Mouse (Mus musculus) gastrocnemius, postnatal 4 days (tissue): ENCODE results near the gene Cacna1a. TPM values are rescaled to one million over a fixed set of nuclear protein-coding genes. Genes with fewer than 3 reads are reported as not detected.

Source experiments
- DNase-seq, 2 experiments: peaks; one replicate each; pipeline ENCODE4 v3.0.0; 2021 to 2022; ENCODE audit warnings: low spot score in 2 of 2, mixed read lengths in 2 of 2
- total RNA-seq, 2 experiments: library from RNA; stranded (reverse); gene quantifications; 2 replicates each; pipeline ENCODE4 v1.2.3; 2021

Gene Cacna1a
- total RNA-seq, 2 experiments from 2014 or later: 8.0 to 9.5 TPM

- DNase-seq: peak; percentile 23 to 26
These were observed 25.9 kb downstream of the Cacna1a start for GRCm38 (mm10) chr8:84413886-84414851.

GRCm38 (mm10) chr8:84414918-84415317, 26.7 kb downstream of the Cacna1a start:
- DNase-seq: no peak

- DNase-seq: no peak
These were observed 27.2 kb downstream of the Cacna1a start for GRCm38 (mm10) chr8:84415378-84415898.

GRCm38 (mm10) chr8:84416041-84416440, 27.8 kb downstream of the Cacna1a start:
- DNase-seq: no peak

GRCm38 (mm10) chr8:84416915-84417314, 28.7 kb downstream of the Cacna1a start:
- no peak for DNase-seq

GRCm38 (mm10) chr8:84417840-84418239, 29.6 kb downstream of the Cacna1a start:
- no peak for DNase-seq

GRCm38 (mm10) chr8:84424426-84424825, 36.2 kb downstream of the Cacna1a start:
- DNase-seq: no peak

- DNase-seq: no peak
These were observed 37.8 kb downstream of the Cacna1a start for GRCm38 (mm10) chr8:84426087-84426486.

GRCm38 (mm10) chr8:84426582-84426981, 38.3 kb downstream of the Cacna1a start:
- no peak for DNase-seq

GRCm38 (mm10) chr8:84428034-84428433, 39.8 kb downstream of the Cacna1a start:
- DNase-seq: no peak

GRCm38 (mm10) chr8:84429014-84429413, 40.8 kb downstream of the Cacna1a start:
- DNase-seq: no peak

- no peak for DNase-seq
These were observed 41.3 kb downstream of the Cacna1a start for GRCm38 (mm10) chr8:84429492-84429891.

- DNase-seq: no peak
These were observed 47.1 kb downstream of the Cacna1a start for GRCm38 (mm10) chr8:84435370-84435769.

GRCm38 (mm10) chr8:84439813-84440212, 51.6 kb downstream of the Cacna1a start:
- DNase-seq: no peak

GRCm38 (mm10) chr8:84442043-84442442, 53.8 kb downstream of the Cacna1a start:
- no peak for DNase-seq

GRCm38 (mm10) chr8:84446571-84446991, 58.3 kb downstream of the Cacna1a start:
- no peak for DNase-seq

- DNase-seq: peak; percentile 26 to 65
These were observed 66.3 kb downstream of the Cacna1a start for GRCm38 (mm10) chr8:84454532-84454931.

GRCm38 (mm10) chr8:84458853-84459252, 70.6 kb downstream of the Cacna1a start:
- DNase-seq: no peak

GRCm38 (mm10) chr8:84459276-84459675, 71.0 kb downstream of the Cacna1a start:
- DNase-seq: no peak

GRCm38 (mm10) chr8:84460698-84461097, 72.5 kb downstream of the Cacna1a start:
- DNase-seq: no peak

- no peak for DNase-seq
These were observed 78.7 kb downstream of the Cacna1a start for GRCm38 (mm10) chr8:84466932-84467331.

- no peak for DNase-seq
These were observed 80.8 kb downstream of the Cacna1a start for GRCm38 (mm10) chr8:84469076-84469475.
